Mouse (Mus musculus): ENCODE measurements around the gene Milr1.

- no peak for TF ChIP-seq CTCF (IDR thresholded peaks at IDR 0.05; ENCODE audit: insufficient read depth, low read length)
- TF ChIP-seq POLR2A (IDR thresholded peaks at IDR 0.05; ENCODE audit: borderline replicate concordance, extremely low read depth, low read depth, low read length): peak; percentile 94; the same call in 1 of the 2 replicates
Observed at GRCm38 (mm10) chr11:106788775-106789459, 37.9 kb downstream of the Milr1 start, which contains the start of the genes Ddx5 and Cep95.

Measured in lung, adult 2 months (tissue).